Mouse (Mus musculus) heart, embryonic 10.5 days (tissue): ENCODE results near the gene Gm7102. TPM values are rescaled to one million over a fixed set of nuclear protein-coding genes. Genes with fewer than 3 reads are reported as not detected.
"Not testable (repeated sequence)": the region's sequence is repeated elsewhere in the genome, so short reads cannot be mapped to it uniquely, and the experiment has no call there.

Experiments used
- DNase-seq: peaks from one replicate; pipeline ENCODE4 v3.0.0-alpha.2; 2017; ENCODE audit warnings: low spot score
- H3K27ac ChIP-seq: fragments of 300-500 bp; sonication (generic); 2 replicates; pipeline ENCODE4 v1.5.1; 2016; ENCODE audit warnings: mild to moderate bottlenecking
- H3K27me3 ChIP-seq: fragments of 300-500 bp; sonication (generic); 2 replicates; pipeline ENCODE4 v1.6.1; 2016; ENCODE audit warnings: mild to moderate bottlenecking; ENCODE audit not compliant: poor library complexity, insufficient read depth, severe bottlenecking
- H3K36me3 ChIP-seq: fragments of 300-500 bp; sonication (generic); 2 replicates; pipeline ENCODE4 v1.6.1; 2016; ENCODE audit warnings: mild to moderate bottlenecking, moderate library complexity
- H3K4me1 ChIP-seq: fragments of 300-500 bp; sonication (generic); 2 replicates; pipeline ENCODE4 v1.6.1; 2016; ENCODE audit warnings: mild to moderate bottlenecking
- H3K4me3 ChIP-seq: fragments of 300-500 bp; sonication (generic); 2 replicates; pipeline ENCODE4 v1.5.1; 2016; ENCODE audit warnings: mild to moderate bottlenecking, moderate library complexity
- H3K9me3 ChIP-seq: fragments of 300-500 bp; sonication (generic); 2 replicates; pipeline ENCODE4 v1.6.1; 2016; ENCODE audit warnings: mild to moderate bottlenecking, moderate library complexity
- WGBS: fragments of 180-500 bp; shearing (Covaris S2); methylation state at CpG from one replicate; pipeline ENCODE4 v1.1.7; 2016; 5-methylcytosine and 5-hydroxymethylcytosine counted together
- polyA plus RNA-seq: library from polyadenylated mRNA; unstranded; fragments of >200 nt; fragmentation: Nextera tagmentation; extraction: Ambion mirVana; gene quantifications from 2 replicates; pipeline ENCODE4 v1.2.1, GENCODE M21; 2016

The Gm7102 gene
- 0.09 and 0.10 TPM in 2 replicates for polyA plus RNA-seq

DNA sequence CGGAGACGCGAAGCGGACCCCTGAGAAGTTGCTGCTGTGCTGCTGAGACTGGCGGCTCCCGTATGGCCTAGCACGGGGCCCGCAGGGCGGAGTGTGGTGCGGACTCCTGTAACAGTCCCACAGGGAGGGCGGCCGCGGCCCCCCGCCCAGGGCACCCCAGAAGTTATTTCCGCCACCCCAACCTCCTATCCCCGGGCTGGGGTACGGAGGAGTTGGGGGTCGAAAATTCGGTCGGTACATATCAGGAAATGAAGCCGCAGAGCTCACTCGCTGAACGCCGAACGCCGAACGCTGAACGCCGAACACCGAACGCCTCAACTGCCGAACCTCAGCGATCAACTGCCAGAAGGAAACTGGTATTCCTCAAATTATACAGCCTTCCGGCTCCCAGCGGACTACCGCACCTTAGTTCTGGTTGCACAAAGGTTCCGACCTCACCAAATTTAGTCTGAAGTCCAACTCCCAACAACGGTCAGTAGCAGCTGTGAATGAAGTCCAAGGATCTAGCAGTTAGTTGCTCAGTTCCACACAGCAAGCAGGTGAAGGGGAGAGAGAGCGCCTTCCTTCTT, at the start of gene Gm7102:
Gm7102 (minus strand) TSS at position 554 of the 569 bp plus-strand sequence.
- peak within 1 kb of the TSS; percentile 67 for H3K27ac ChIP-seq
- H3K4me3 ChIP-seq: peak within 1 kb of the TSS; percentile 56
- DNase-seq: peak; percentile 75
- peaks cover 9% of the 10 kb centered on the region; the same call in 1 of the 2 replicates for H3K27me3 ChIP-seq
- 21% methylated on average over 39 of the region's 39 CpGs for WGBS
- no peaks in the 10 kb centered on the region for H3K36me3 ChIP-seq
- H3K9me3 ChIP-seq: peaks cover under 1% of the 10 kb centered on the region; the same call in 1 of the 2 replicates
- H3K4me1 ChIP-seq: no peaks in the 10 kb centered on the region

DNA sequence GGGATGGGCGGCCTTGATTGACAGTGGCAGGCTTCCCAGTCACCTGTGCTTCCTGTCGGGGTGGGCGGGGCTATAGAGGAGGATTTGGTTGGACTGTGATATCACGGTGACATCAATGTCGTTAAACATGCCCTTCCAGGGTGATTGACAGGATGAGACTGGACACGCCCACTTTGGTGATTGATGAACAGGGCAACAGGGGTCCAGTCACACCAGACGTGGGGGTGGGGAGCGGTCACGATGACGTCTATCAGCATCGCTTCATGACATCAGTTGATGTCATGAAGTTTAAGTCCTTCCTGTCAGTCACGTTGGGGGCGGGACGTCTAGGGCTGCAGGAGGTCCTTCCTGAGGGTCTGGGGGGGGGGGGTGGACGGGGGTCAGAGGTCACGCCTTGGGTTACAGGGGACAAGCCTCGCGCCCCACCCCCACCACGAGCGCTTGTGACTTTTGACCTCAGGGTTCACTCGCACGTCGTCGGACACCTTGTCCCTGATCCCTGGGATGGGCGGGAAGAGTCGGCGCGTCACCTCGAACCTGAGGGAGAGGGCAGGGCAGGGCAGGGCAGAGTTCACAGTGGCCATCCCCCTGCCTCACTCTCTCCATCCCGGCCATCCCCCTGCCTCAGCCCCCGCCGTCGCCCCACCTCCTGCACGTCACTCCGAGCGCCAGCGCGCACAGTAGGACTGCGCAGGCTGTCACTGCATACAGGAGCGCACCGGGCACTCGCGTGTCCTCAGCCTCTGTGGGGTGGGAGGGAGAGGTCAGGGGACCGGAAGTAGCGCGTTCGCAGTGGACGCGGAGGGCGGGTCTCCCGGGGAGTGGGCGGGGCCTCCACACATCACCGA, 48.8 kb upstream of the Gm7102 start:
- 31% methylated on average over 52 of the region's 53 CpGs for WGBS

DNA sequence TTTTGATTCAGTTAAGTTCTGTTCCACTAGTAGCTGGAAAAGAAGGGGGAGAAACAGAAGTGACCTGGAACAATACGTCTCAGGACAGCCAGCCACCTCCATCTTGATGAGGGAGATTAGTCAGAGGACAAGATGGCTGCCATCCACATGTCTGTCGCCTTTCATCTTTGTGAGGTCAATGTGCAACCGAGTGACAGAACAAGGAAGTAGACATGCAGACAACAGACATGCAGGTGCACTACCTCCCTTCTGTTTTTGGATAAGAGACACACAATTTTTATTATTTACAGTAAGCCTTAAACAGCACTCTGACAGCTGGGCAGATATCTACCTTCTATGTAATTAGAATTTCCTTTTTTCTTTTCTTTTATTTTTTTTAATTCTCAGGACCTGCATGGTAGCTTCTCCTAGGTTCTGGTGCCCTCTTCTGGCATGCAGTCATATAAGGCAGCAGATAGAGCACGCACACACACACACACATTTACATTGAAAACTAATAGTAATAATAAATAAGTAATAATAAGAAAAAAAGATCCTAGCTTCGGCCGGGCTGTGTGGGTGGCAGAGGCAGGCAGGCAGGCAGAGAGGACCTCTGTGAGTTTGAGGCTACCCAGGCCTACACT, 47.7 kb upstream of the Gm7102 start:
- H3K27me3 ChIP-seq: no peaks in the 10 kb centered on the region
- H3K36me3 ChIP-seq: 0 out of 2 replicates have a peak, but pooled peaks cover 6% of the 10 kb centered on the region
- no peak for DNase-seq
- 94% methylated on average over 6 of the region's 6 CpGs for WGBS
- H3K4me1 ChIP-seq: peaks cover 26% of the 10 kb centered on the region
- H3K9me3 ChIP-seq: peaks cover 8% of the 10 kb centered on the region; the same call in 1 of the 2 replicates
- H3K4me3 ChIP-seq: no peak overlapping the region
- no peak overlapping the region for H3K27ac ChIP-seq

More for the DNA sequence above, 48.8 kb upstream of the Gm7102 start:
- Histone ChIP-seq H3K9me3 (peaks cover 8% of the 10 kb centered on the region; the same call in 1 of the 2 replicates), H3K27ac (peak overlapping the region; percentile 94), H3K4me3 (peak overlapping the region; percentile 79), H3K4me1 (peaks cover 26% of the 10 kb centered on the region), H3K36me3 (0 out of 2 replicates have a peak, but pooled peaks cover 6% of the 10 kb centered on the region), H3K27me3 (no peaks in the 10 kb centered on the region)
- DNase-seq: no peak

DNA sequence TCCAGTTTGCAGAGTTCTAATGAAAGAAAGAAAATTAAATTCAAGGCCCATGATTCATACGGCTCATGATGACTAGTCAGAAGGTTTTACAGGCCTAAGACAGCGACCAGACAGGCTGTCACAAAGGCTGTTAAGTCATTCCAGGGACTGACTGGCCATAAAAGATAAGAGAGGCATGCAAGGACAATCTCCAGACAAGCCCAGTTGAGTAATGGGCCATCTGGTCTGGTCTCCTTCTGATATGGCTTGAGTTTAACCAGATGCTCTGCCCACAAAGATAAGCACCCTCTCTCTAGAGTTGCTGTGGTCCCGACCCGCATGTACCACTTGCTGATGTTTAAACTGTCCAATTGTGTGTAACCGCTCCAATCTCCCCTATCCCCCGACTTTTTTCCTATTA, 31.4 kb upstream of the Gm7102 start:
- not testable (repeated sequence) for H3K4me3 ChIP-seq, DNase-seq, H3K27me3 ChIP-seq, H3K27ac ChIP-seq, H3K36me3 ChIP-seq, H3K4me1 ChIP-seq, H3K9me3 ChIP-seq
- 42% methylated on average over 6 of the region's 6 CpGs for WGBS

DNA sequence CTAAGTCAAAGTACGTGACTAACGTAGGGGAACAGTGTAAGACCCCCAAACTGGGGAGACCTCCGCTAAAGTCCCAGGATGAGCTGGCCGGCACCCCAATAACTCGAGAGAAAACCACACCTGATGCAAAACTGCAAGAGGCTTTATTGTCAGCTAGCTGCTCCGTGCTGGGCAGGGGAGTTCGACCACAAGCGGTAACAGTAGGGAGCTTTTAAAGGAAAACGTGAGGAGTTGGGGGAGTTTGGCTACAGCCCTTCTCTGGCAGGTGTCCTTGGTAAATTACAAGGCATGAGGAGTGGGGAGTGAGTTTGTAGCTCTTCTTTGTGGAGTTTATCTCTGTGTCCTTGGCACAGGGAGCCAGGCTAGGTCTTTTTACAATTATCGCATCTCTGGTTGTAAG, 23.7 kb upstream of the Gm7102 start:
- Histone ChIP-seq H3K27me3 (no peaks in the 10 kb centered on the region), H3K36me3 (no peaks in the 10 kb centered on the region), H3K9me3 (no peaks in the 10 kb centered on the region), H3K27ac (no peak overlapping the region), H3K4me1 (no peaks in the 10 kb centered on the region), H3K4me3 (no peak overlapping the region)
- DNase-seq: no peak
- WGBS: 19% methylated on average over 10 of the region's 10 CpGs

GRCm38 (mm10) chr19:61199316-61199715, 23.2 kb upstream of the Gm7102 start:
- H3K36me3 ChIP-seq: no peaks in the 10 kb centered on the region
- DNase-seq: peak; percentile 97
- no peak overlapping the region for H3K27ac ChIP-seq
- 14% methylated on average over 13 of the region's 13 CpGs for WGBS
- no peaks in the 10 kb centered on the region for H3K27me3 ChIP-seq
- no peaks in the 10 kb centered on the region for H3K4me1 ChIP-seq
- no peak overlapping the region for H3K4me3 ChIP-seq
- H3K9me3 ChIP-seq: no peaks in the 10 kb centered on the region

GRCm38 (mm10) chr19:61183590-61183989, 7.5 kb upstream of the Gm7102 start, which contains the start of gene Gm6020:
TSS of gene Gm6020 (plus strand) at chr19:61183890.
- WGBS: 79% methylated on average over 2 of the region's 2 CpGs

GRCm38 (mm10) chr19:61151701-61152420, 24.2 kb downstream of the Gm7102 start:
- no peaks in the 10 kb centered on the region for H3K9me3 ChIP-seq
- 5% methylated on average over 27 of the region's 27 CpGs for WGBS
- no peaks in the 10 kb centered on the region for H3K27me3 ChIP-seq
- 0 out of 2 replicates have a peak, but pooled peaks cover 3% of the 10 kb centered on the region for H3K4me1 ChIP-seq
- H3K27ac ChIP-seq: no peak overlapping the region
- no peaks in the 10 kb centered on the region for H3K36me3 ChIP-seq
- DNase-seq: peak; percentile 74
- H3K4me3 ChIP-seq: peak overlapping the region; percentile 60

More at GRCm38 (mm10) chr19:61183590-61183989, 7.5 kb upstream of the Gm7102 start, which contains the start of gene Gm6020:
- DNase-seq, H3K36me3 ChIP-seq, H3K27me3 ChIP-seq, H3K4me1 ChIP-seq, H3K4me3 ChIP-seq, H3K27ac ChIP-seq: not testable (repeated sequence)
- H3K9me3 ChIP-seq: peaks cover 12% of the 10 kb centered on the region; the same call in 1 of the 2 replicates

DNA sequence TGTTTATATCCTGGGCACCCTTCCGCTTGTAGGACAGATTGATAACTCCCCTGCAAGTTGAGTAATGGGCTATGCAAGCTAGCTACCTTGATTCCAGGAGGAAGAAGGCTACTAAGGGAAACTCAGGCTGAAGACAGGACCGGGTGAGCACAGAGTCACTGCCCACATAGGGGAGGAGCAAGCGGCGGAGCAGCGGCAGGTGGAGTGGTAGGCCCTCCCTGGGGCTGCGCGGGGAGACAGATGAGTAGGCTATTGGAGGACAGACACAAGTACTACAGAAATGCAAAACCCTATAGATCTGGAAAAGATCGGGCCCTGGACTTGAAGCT, 24.8 kb downstream of the Gm7102 start:
- WGBS: 7% methylated on average over 8 of the region's 8 CpGs
- Histone ChIP-seq H3K4me1 (0 out of 2 replicates have a peak, but pooled peaks cover 3% of the 10 kb centered on the region), H3K4me3 (peak overlapping the region; percentile 60), H3K27ac (no peak overlapping the region; the same call in 1 of the 2 replicates), H3K9me3 (no peaks in the 10 kb centered on the region), H3K36me3 (no peaks in the 10 kb centered on the region), H3K27me3 (no peaks in the 10 kb centered on the region)
- DNase-seq: peak; percentile 78

DNA sequence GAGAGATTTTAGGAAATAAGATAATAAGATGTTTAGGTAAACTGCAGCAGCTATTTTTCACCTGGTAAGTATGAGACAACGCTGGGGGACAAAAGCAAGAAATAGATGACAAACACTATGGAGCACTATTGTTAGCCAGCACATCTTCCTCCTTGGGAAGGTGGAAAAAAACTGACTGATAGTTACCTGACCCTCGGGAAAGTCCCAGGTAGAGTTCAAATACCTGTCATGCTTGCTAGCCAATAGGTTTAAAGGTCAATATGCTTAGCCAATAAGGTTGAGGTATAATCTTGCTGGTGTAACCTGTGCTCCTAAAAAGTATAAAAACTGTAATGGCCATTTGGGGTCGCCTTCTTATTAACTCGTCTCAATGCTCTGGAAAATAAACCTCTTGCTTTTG, 34.8 kb downstream of the Gm7102 start:
- DNase-seq: no peak
- Histone ChIP-seq H3K4me1 (peaks cover 12% of the 10 kb centered on the region), H3K27ac (peak overlapping the region; percentile 86), H3K4me3 (peak overlapping the region; percentile 88), H3K9me3 (no peaks in the 10 kb centered on the region), H3K36me3 (peaks cover 5% of the 10 kb centered on the region), H3K27me3 (no peaks in the 10 kb centered on the region)
- WGBS: 23% methylated on average over 4 of the region's 4 CpGs

DNA sequence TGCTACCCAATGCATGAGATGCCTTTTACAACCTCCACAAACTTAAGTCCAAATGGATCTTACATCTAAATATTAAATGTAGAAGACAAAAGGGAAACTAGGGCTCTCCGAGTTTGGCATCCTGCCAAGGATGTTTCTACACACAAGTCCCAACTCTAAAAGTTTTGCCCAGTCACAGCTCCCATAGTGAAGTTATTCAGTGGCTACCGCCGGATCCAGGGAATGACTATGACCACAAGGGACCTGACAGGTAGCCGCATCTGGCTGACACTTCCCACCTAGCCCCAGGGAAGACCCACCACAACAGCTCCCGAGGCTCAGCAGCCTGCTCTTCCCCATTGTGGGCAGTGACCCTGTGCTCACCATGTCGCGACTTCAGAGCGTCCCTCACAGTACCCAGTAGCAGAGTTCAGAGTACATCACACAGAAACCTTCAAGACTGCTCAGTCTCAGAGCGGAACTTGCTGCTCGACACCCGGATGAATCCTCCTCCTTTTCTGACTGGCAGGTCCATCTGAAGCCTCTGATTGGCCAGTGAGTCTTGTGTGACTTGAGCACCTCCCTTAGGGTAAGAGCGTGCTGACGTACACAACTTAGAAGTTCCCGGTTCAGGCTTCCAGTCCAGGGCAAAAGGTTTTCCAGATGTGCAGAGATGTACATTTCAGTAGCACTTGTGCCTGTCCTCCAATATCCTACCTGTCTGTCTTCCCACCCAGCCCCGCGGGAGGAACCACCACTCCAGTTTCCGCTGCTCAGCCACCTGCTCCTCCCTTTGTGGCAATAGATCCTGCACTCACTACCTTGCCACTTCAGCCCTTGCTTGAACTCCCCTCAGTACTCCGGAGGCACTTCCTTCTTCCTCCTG, 35.5 kb downstream of the Gm7102 start, which contains the start of gene Zfp950:
Zfp950 (minus strand) TSS at position 499 of the 865 bp plus-strand sequence.
- H3K4me3 ChIP-seq: peak within 1 kb of the TSS; percentile 88
- peaks cover 5% of the 10 kb centered on the region for H3K36me3 ChIP-seq
- H3K27me3 ChIP-seq: no peaks in the 10 kb centered on the region
- peaks cover 12% of the 10 kb centered on the region for H3K4me1 ChIP-seq
- peak; percentile 96 for DNase-seq
- peak within 1 kb of the TSS; percentile 86 for H3K27ac ChIP-seq
- WGBS: under 1% methylated on average over 18 of the region's 18 CpGs
- H3K9me3 ChIP-seq: no peaks in the 10 kb centered on the region
